Mouse (Mus musculus) testis, adult 2 months (tissue): ENCODE measurements around the gene Saal1.

ENCODE experiments used
- CTCF ChIP-seq: fragments of 200-500 bp; IDR thresholded peaks from 2 replicates; pipeline ENCODE4 v1.5.1; 2012; ENCODE audit warnings: low read depth, mild to moderate bottlenecking, inconsistent platforms, low read length, moderate library complexity; ENCODE audit not compliant: control insufficient read depth, insufficient read depth, insufficient replicate concordance
- POLR2A ChIP-seq: fragments of 200-500 bp; IDR thresholded peaks from 2 replicates; pipeline ENCODE4 v1.6.1; 2012; ENCODE audit warnings: low read depth, mild to moderate bottlenecking, inconsistent platforms, low read length, moderate library complexity; ENCODE audit not compliant: control insufficient read depth

GRCm38 (mm10) chr7:46716897-46717296 lies 6.4 kb upstream of the Saal1 start:
- no peak for TF ChIP-seq CTCF
- no peak for TF ChIP-seq POLR2A
